Mouse (Mus musculus): ENCODE results near the gene Hs1bp3.

Gene Hs1bp3

DNA sequence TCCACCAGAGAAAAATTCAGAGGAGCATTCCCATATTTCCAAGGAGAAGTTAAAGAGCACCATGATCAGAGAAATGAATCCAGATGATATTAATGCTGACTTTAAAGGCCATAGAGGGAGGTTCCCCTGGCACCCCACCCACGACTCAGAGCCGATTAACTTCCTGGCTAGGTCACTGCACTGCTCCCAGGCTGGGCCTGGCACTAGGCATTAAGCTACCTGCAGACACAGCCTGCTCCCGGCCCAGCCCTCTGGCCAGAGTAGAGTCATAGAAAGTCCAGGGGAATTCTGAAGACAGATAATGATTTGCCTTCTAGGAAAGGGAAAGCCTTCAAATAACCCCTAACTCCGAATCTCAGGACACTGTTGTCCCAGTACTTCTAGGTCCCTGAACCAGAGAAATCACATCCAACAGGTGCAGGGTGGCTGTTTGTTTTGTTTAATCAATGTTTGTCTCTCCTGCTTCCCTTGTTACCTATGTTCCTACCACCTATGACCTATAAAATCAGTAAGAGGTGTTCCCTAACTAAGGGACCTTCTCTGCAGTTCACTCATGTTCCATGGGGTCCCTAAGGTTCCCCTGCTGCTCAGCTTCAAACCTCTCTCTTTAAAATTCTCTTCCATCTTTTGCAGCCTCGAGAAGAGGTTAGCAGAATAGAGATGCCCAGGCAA, 52.8 kb downstream of the Hs1bp3 start:
- DNase-seq: no peak

DNA sequence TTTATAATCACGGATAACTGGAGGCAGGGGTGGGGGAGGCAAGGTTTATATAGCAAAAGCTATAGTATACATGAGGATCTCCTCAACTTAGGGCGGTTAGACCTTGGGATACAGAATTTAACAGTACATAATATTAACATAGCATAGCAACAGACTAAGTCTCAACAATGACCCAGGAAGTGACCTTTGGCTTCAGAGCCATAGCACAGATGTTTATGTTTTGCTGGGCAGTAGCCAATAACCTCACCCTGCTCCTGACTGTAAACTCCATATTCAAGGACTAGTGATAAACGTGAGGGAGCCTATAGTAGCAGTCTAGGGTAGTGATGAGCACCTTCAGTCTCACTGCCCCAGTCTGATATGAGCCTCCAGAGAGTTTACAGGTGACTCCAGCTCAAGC, 53.5 kb downstream of the Hs1bp3 start:
- no peak for DNase-seq

DNA sequence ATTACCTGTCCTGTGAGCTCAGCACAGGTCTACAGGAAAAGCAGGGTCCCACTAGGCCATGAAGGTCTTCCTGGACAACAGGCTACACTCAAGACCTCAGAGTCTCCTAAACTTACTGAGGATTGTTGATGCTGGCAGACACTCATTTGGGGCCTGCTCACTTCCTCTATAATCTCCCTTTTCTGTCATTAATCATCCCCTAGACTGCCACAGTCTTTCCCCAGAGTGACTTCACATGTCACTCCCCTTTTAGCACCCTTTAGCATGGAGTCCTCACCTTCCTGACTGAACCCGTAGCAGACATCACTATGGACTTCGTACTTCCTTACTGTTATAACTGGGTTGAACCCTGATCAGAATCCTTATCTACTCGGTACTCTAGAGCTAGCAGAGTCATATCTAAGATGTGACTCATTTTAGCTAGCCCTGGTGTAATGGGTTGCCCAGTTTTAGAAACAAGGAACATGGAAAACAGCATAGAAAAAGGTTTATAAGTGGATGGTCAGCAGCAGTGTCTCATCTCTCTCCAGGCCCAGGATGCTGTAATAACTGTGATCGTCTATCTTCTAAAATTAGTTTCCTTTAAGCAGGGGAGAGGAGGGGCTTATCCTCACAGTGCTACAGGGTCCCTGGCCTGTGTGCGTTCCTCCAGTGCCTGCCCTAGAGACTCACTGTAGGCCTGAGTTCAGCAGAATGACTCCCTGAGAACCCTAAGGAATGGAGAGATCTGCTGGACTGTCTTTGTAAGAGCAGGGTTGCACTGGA, 58.7 kb downstream of the Hs1bp3 start:
- no peak for DNase-seq

DNA sequence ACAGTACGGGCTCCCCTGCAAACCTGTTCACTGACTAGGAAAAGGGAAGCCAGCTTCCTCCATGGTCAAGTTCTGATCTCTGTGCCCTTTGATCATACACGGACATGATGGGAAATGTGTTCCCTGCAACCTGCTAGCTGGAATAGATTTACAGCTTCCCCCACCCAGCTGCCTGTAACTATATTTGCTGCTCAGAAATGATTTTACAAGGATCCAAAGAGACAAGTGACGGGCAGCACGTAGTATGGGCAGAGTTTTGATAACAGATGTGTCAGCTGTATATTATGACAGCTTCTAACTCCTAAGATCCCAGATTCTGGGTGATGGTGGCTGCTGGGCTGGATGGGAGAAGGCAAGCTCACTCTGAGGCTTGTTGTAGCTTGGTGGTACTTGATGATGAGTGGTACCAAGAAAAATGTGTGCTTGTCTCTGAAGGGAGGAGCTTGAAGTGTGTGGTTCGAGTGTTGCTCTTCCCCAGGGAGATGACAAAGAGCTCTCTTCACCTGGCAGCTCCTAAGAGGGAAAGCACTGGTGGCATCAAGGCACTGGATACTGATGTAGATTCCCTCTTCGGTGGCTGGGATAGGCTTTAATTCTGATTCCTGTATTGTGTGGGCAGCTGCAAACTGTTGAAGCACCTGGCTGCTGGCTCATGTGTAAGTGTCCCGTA, 59.4 kb downstream of the Hs1bp3 start:
- DNase-seq: no peak

DNA sequence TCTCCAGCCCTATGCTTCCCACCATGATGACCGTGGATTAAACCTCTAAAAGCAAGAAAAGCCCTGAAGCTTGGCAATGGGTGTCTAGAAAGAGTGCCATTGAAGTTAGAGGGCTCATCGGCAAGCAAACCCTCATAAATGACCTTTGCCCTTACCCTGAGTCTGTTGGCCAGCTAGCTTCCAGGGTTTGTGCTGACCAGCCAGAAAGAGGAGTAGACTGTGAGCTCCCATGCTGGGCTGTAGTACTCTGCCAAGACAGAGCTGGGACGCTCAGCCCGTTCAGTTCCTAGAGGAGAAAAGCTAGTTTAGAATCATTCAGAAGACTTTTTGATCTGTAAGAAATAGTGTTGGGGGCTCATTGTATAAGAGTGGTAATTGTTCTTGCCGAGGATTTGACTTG, 60.5 kb downstream of the Hs1bp3 start:
- DNase-seq: no peak

DNA sequence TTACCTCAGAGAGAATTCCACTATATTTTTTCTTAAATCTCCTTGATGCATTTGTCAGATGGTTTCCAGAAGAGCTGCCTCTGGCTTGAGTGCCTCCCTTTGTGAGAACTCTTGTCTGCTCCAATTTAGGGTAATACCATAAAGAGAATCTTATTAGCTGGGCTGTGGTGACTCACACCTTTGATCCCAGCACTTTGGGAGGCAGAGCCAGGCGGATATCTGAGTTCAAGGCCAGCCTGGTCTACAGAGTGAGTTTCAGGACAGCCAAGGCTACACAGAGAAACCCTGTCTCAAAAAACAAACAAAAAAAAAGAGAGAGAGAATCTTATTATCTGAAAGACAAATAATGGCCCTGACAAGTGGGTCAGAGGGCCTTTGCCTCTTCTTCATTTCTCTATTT, 63.9 kb downstream of the Hs1bp3 start:
- no peak for DNase-seq

DNA sequence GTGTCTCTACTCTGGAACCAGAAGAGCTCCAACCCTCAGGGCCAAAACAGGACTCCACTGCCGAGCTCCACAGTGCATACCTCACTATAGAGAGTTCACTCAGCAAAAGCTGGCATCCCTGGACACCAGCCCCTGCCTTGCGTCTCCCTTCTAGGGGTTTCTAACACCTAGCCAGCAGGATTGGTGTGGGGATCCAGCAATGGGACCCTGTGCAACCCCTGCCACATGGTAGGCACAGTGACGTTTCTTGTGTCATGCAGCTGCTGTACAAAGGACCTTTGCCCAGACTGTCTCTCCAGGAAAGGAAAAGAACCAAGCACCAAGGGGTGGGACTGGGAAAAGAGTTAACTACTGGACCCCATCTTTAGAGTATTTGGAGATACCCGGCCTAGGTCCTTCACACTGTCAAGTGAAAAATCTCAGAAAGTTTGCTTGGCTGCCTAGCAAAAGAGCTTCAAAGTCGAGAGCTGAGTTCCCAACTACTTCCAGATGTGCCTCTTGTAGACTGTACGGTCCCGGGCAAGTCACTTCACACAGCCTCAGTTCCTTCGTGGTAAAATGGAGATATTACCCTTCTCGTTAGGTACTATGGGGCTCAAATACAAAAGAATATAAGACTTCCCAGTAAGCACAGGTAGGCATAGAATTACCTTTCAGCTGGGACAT, 64.9 kb downstream of the Hs1bp3 start:
- no peak for DNase-seq

DNA sequence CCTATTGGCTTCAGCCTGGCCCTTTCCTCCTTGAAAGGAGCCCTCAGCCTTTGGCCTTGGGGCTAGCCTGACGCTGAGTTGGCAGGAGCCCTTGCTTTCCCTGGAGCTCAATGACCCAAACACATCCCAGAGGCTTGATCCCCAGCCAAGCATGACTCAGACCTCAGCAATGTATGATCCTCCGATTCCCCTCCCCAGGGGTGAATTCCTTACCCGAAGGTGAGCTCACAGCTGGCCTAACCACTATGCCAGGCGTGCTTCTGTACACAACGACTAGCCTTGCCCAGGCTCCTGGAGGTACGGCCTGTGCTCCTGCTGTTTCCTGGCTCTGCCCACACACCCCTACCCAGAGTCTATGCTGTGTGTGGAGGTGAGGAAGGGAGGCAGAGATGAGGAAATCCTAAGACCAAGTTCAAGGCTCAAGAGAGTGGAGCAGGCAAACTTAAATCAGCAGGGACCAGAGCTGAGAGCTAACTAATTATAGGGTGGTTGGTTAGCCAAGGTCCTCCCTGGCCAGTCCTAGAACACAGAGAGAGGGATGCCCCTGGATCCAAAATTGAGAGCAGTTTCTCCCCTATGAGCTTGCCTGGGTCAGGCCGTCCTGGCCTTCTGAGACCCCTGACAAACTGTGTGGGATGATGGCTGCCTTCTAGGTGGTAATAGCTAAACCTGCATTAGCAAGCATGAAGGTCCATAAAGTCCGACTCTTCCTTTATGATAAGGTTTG, 66.7 kb downstream of the Hs1bp3 start:
- no peak for DNase-seq

DNA sequence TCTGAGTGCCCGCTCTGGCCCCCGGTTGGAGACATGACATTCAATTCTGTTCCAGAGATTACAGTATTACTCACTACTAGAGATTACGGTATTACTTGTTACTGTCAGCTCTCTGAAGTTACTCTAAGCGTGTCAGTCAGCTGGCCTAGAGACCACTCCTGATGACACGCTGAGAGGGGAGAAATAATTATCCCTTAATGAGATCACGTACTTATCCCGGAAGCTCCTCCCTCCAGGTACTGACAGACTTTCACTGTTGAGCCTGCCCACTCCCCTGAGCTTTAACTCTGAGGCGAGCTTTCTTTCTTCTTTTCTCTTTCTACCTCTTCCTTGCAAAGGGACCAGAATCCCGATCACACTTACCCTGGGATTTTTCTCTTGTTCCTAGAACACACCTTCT, 67.7 kb downstream of the Hs1bp3 start:
- no peak for DNase-seq

DNA sequence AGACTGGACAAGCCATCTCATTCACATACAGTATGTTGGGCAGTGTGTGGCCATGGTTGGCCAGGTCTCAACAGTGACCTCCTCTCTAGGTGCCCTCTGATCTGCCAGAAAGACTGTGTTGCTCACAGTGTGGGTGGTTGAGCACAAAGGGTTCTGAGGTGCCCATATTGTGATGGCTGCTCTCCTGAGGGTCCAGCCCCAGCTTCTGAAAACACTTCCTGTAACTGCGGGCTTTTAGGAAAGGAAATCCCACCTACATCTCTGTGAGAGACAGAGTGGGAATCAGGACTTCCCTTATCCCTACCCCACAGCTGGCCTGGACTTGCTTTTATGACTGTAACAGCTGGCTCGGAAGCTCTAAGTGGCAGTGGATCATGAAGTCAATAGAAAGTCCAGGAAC, 68.7 kb downstream of the Hs1bp3 start:
- no peak for DNase-seq

DNA sequence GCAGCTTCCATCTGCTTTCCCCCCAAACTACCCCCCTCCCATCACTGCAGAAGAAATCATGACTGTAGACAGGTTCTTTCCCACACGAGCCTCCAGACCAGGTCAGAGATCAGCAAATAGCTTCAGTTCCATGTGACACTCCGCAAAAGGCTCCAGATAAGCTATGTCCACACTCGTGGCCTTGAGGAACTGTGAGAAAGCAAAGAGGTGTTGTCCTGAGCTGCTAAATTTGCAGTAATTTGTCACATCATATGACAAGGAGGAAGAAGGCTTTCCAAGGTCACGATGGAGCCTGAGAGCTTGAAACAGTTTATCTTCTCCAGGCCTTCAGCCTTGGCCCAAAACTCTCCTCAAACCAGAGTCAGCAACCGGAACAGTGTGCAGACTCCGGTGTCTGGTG, 70.6 kb downstream of the Hs1bp3 start:
- DNase-seq: no peak

DNA sequence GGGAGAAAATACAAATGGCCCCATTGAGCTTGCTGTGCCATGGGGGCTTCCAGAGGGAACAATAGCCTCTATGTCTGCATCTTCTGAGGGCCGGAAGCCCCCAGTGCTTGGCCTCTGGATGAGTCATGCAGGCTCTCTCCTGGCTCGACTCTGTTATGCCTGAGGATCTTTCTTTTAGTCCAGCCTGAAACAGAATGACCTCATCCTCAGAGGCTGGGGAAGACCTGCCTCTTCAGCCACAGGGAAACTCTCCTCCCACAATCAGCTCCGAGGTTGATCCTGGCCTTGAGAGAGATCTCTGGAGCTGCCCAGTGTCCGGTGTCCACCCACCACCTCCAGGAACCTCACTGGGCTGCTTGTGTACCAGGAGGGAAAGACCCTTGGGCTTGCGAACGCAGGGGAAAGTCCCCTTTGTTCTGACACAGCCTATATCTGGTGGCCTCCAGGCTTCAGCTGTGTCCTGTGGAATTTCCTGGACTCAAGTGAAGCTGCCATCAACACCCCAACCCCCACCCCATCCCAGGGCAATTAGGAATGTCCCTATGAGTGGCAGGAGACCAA, 73.3 kb downstream of the Hs1bp3 start:
- DNase-seq: no peak

DNA sequence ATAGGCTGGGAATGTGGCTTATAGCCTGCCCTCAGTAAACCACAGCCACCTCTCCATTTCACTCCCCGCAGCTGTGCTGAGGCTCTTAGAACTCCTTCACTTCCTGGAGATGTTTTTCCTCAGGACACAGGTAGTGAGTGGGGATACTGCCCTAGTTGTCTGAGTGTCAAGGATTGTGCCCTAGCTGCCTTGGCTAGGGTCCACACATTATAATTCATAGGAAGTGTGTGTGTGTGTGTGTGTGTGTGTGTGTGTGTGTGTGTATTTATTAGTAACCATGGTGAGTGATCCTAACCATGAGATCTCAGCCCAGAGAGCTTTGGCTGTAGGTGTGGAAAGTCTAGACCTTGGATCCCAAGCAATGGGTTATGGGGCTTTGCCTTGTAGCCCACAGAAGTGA, 74.0 kb downstream of the Hs1bp3 start:
- no peak for DNase-seq

DNA sequence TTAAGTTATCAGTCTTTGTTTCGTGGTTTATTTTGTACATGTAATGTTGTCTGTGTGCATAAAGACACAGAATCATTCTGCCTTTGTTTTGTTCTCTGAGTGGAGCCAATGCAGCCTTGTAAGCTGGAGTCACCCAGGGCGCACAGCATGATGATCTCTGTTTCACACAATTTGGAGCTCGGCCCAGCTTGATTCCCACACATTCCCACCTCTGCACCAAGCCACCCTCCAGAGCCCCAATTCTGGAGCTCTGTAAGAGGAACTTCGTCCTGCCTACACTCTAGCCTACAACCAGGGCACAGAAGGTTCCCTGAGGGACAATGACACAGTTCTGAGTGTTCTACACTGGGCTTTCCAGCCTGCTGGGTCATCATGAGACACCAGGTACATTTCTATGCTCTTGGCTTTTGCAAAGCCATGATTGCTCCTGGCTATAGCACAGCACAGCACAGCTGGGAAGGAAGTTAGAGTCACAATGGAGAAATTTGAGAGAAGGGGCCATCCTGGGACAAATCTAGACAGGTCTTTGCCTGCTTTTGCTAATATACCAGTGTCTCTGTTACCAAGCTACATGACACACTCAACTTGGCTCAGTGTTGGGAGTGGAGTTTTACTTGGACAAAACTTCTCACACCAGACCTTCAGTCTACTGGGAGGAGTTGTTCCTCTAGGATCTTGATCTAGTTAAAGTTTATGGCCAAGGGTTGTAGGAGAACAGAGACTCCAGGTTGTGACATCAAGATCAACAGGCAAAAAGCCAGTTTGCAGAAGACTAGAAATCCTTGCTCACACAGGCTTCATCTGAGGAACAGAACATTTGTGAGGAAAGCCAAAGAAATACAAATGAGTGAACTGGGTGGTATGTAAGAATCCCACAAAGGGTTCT, 75.5 kb downstream of the Hs1bp3 start:
- no peak for DNase-seq

DNA sequence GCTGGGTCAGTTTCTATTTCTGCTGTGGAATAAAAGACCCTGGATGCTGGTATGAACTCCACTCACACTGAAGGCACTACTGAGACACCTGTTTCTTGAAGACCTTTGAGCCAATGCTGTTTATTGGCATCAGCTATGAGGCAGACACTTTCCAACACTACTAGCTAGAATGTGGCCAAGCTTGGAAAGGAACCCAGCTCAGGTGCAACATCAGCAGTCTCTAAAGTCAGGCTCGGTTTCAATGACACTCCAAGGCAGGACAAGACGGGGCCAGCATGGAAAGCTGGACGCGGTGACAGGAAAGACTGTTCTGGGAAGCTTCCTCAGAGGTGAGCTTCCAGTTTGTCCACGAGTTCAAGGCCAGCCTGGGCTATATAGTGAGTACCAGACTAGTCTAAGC, 80.0 kb downstream of the Hs1bp3 start:
- DNase-seq: no peak
